Mouse (Mus musculus): ENCODE results near the gene Fgd6. TPM values are rescaled to one million over a fixed set of nuclear protein-coding genes. Genes with fewer than 3 reads are reported as not detected.

Gene Fgd6
- total RNA-seq, 2 experiments from 2014 or later = 2.0 to 2.7 TPM

DNA sequence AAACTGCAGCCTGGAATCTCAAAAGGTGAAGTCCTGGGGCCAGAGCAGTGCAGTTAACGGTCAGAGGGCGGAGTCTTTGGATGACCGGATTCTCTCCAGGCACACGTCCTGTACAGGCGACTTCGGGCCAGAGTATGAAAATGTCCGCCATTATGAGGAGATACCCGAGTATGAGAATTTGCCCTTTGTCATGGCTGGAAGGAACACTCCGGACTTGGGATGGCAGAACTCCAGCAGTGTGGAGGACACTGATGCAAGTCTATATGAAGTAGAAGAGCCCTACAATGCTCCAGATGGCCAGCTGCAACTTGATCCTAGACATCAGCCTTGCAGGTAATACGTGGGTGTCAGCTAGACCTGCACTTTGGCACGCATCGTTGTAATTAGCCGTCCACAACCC lies 9.5 kb downstream of the Fgd6 start:
- no peak for DNase-seq

DNA sequence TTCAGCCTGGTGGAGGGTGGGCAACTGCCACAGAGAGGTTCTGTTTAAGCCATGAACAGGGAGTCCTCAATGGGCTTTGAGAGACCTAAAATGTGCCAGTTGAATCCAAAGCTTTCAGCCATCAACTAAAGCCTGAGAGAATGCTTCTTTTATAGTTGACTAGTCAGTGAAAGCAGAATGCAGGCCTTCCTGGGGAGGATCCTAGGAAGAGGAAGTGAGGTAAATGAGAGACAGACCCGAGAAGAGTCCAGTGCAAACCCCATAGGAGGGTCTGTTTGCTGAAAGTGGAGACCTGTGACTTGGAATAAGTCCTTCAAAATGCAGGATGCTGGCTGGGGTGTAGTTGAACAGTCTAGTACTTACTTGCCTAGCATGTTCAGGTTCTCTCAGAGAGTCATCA lies 11.2 kb downstream of the Fgd6 start:
- no peak for DNase-seq

- DNase-seq = no peak
Observed at GRCm38 (mm10) chr10:94047845-94048559, 12.2 kb downstream of the Fgd6 start.

DNA sequence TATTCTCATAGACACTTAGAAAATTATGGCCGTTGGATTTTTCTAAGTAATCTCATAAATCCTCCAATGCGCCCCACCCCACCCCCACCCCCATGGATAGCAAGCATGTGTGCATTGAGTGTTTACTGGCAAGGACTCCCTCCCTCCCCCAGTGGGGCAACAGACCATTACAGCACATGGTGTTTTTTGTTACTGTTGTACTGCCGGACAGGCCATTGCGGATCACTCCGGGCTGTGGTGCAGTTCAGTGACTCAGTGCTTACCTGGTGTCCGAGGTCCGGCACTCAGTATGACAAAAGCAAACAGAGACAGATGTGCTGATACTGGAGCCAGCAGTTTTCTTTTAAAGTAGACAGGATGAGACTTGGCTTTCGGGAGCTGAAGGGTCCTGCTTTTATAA lies 13.3 kb downstream of the Fgd6 start:
- no peak for DNase-seq

GRCm38 (mm10) chr10:94050736-94051135 lies 14.9 kb downstream of the Fgd6 start:
- DNase-seq = no peak

DNA sequence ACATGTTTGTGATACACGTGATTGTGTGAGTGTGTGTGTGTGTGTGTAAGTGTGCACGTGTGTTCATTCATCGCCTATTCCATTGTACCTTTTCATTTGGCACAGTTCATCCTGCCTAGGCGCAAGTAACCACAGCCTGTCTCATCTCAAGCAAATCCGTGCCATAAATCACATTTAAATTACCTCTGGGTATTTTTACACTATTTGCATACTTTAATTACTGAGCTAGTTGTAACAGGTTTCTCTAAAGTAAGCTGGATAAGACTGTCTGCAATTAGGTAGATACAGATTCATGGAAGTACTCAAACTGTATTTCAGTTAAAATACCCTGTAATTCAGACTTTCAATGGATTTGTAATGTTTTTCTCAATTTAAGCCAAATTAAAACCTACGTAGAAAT lies 20.7 kb downstream of the Fgd6 start:
- no peak for DNase-seq

DNA sequence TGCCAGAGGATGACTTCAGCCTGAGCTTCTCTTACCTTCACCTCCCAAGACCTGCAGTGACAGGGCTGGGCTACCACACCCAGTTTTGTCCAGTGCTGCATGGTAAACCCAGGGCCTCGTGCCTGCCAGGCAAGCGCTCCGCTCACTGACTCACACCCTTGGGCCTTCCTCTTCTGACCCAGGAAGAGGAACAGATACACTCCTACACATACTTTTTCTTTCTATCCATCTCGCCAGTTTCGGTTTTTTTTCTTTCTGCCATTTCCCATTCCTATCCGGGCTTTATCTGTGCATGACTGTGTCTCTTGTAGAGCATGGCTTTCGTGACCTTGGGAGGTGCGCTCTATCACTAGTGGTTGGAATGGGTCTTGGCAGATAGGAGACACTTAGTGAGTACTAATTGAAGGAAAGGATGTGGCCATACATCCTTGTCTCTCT lies 23.8 kb downstream of the Fgd6 start:
- DNase-seq = no peak

- no peak for DNase-seq
Observed at GRCm38 (mm10) chr10:94060190-94060589, 24.4 kb downstream of the Fgd6 start.

GRCm38 (mm10) chr10:94062357-94062756 lies 26.6 kb downstream of the Fgd6 start:
- no peak for DNase-seq

DNA sequence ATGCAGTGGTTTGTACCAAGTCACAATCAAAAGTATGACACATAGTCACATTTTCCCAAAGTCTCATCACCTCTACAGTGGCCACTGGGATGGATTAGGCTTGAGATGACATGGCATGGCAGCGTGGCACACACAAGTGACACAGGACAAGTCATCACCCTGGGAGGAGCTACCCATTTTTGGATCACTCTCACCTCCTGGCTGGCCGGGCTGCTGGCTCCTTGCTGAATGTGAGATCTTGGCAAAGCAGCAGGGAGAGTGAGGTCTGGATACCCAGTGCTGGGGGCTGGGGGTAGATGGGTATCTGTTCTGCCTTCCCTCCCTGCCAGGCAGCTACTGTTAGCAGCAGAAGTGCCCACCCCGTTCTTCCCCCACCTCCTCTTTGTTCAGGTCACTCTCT lies 31.1 kb downstream of the Fgd6 start:
- DNase-seq = no peak

DNA sequence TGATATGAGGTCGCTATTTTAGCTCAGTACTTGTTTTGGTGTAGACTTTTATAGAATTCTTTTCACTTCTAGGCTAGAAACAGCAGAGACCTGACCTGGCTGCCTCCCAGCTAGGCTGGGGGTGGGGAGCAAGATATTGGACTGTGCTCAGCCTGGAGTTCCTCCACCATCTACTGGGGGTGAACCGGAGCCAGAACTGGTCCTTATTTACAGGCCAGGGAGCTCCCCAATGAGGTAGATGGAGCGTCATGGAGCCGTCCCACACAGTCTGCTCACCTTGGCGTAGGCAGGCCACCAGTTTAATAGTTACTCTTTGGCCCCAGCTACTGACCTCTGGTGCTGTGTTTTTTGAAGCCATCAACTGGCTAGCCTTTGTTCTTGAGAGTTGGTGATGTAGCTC lies 32.9 kb downstream of the Fgd6 start:
- no peak for DNase-seq

GRCm38 (mm10) chr10:94071641-94072040 lies 35.8 kb downstream of the Fgd6 start:
- no peak for DNase-seq

DNA sequence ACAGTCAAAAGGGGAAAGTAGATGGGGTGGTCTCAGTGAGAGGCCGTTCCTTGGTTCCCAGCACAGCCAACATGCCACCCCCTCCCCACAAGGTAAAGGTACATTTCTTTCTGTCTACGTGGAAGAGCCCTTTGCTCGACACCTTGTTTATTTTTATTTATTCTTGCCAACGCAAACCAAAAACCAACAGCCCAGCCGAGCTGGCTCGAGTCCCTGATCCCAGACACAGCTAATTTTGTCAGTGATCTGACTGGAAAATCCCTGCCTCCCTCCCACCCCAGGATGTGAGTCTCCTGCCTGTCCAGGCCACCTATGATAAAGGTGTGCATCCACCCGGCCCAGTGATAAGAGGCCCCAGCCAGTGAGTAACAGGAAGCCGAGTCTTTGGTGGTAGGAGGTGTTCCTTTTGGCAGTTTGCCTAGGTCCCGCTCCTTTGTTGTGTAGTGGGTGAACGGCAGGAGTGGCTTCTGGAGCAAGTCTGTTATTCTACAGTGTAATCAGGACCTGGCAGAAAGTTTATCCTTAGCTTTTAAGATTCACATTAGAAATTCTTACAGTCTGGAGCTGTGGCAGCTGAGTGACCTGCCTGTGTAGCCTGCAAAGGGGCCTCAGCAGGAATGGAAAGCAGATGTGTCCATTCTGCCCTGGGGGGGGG lies 36.6 kb downstream of the Fgd6 start:
- DNase-seq = no peak

DNA sequence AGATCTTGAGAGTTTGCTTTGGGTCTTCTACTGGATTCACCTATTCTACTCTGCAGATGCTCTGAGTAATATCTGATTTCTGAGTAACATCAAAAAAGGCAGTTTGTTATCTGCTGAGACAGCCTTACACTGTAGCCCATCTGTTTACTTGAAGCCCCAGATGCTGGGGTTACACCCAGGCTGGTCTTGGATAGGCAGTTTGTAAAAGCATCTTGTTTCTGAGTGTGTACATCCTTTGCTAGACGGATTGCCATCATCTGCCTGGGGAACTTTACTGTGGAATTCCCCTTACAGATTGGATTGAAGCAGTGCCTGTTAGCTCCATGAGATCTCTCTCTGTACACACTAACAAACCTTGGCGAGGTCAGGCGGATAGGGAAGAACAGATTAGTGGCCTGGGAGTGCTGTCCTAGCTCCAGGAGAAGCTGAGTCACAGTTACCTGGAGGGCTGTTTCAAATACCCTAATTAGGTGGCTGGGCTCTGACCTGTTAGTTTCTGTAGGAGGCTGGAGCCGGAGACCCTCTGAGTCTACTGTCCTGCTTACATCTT lies 37.2 kb downstream of the Fgd6 start:
- DNase-seq = no peak

- no peak for DNase-seq
Observed at GRCm38 (mm10) chr10:94076966-94077825, 41.4 kb downstream of the Fgd6 start.

GRCm38 (mm10) chr10:94080740-94081139 lies 44.9 kb downstream of the Fgd6 start:
- DNase-seq = no peak

DNA sequence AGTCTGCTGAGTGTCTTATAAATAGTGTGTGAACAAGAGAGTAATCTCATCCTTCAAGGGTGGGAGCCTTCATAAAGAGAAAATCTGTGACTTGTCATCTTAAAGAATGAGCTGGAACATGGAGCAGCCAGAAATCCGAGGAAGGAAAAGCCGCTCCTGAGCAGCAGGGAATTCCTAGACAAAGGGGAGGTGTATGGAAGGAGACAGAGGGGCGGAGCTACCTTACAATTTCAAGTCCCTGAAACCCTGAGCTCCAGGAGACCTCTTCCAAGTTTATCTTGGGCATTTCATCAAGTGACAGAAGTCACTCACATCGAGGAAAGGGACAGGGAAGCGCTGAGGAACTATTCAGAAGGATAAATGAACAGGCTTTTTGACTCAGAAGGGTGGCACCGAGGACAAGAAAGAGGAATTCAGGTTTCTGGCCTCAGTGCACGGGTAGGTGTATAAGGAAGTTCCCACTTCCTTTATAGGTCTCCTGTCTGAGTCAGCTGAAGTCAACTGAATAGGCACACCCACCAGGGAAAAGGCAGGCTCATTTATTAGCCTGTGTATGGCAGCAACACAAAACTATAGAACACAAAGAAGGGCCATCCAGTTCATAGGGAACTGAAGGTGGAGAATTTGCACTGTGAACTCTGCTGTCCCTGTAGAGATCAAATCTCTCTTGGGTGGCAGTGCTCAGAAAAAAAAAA lies 46.4 kb downstream of the Fgd6 start:
- no peak for DNase-seq

- no peak for DNase-seq
Observed at GRCm38 (mm10) chr10:94086315-94086714, 50.5 kb downstream of the Fgd6 start.

DNA sequence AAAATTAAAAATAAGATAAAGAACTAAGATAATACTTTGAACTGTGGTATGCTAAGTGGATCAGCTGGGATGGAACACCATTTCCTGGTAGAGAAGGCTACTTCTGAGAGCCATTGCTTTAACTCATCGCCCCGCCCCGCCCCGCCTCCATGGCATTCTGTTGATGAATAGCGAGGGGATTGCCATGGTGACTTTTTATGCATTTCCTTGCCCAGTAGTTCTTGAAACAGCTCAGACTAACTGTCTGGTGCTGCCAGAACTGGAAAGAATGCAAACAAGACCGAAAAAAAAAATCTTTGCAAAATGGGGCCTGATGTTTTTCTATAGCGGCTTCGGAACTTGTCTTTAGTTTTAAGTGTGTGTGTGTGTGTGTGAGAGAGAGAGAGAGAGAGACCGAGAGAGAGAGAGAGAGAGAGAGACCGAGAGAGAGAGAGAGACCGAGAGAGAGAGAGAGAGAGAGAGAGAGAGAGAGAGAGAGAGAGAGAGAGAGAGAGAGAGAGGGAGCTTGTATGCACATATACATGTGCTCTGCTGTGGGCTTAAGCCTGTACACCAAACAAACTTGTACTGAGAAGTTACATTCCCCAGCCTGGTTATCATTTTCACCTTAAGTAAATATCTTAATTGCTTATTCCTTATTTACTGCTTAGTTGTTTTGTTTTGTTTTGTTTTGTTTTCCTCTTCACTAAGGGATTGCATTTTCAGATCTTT lies 51.7 kb downstream of the Fgd6 start:
- no peak for DNase-seq

DNA sequence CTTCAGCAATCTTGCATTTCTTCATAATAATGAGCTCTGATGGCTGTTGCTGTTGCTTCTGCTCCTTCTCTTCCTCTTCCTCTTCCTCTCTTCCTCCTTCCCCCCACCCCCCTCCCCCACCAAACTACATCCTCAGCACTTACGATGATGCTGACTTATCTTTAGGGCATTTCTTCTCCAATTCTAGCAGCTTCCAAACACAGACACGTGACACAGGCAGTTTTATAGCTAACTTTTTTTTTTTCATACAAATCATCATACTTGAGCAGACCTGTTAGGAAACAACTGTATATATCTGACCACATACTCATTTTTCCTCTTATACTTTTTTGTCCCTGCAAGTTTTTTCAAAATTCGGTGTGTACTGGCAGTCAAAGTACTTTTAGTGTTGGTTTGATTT lies 54.2 kb downstream of the Fgd6 start:
- DNase-seq = no peak

GRCm38 (mm10) chr10:94093534-94093933 lies 57.7 kb downstream of the Fgd6 start:
- no peak for DNase-seq
